Mouse (Mus musculus): ENCODE measurements around the gene Lrrc20. TPM values are rescaled to one million over a fixed set of nuclear protein-coding genes. Genes with fewer than 3 reads are reported as not detected.
"Not testable (repeated sequence)": the region's sequence is repeated elsewhere in the genome, so short reads cannot be mapped to it uniquely, and the experiment has no call there.

Lrrc20 gene
- polyA plus RNA-seq, 1 experiment from 2014 or later = 15.3 TPM

GRCm38 (mm10) chr10:61605381-61605780 is 129.8 kb downstream of the Lrrc20 start:
- H3K4me2 ChIP-seq; H3K27ac ChIP-seq; H3K4me3 ChIP-seq; H3K4me1 ChIP-seq (replicated peaks); ATAC-seq (ENCODE audit: low FRiP score); H3K9ac ChIP-seq; H3K9me3 ChIP-seq; H3K36me3 ChIP-seq: not testable (repeated sequence)
- WGBS = 68% methylated on average over 11 of the region's 11 CpGs
- peaks cover 15% of the 10 kb centered on the region; the same call in 1 of the 2 replicates for H3K27me3 ChIP-seq

DNA sequence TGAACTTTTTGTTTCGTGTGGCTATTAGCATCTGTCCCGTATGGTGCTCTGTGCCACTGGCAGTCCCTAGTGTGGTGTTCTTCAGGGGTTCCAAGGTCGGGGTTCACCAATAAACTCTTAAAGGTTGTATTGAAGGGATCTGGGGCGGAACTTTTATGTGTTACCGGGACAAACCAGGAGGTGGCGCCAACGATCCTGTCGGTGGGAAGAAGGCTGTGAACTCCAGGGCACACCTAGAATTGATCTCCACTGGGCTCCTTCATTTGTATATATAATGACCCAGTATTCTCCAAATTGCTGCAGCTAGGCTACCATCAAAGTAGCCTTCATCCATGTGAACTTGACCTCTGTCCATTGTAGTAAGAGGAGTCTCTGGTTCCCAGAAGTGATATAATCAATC is 130.2 kb downstream of the Lrrc20 start:
- no peak overlapping the region for H3K27ac ChIP-seq
- no peak for ATAC-seq (ENCODE audit: low FRiP score)
- no peaks in the 10 kb centered on the region for H3K9me3 ChIP-seq
- H3K36me3 ChIP-seq = no peaks in the 10 kb centered on the region
- H3K4me3 ChIP-seq = no peak overlapping the region
- H3K4me1 ChIP-seq (replicated peaks) = peaks cover 4% of the 10 kb centered on the region; the same call in 1 of the 2 replicates
- H3K9ac ChIP-seq = no peak overlapping the region
- 13% methylated on average over 8 of the region's 8 CpGs for WGBS
- no peak overlapping the region for H3K4me2 ChIP-seq
- H3K27me3 ChIP-seq = peaks cover 15% of the 10 kb centered on the region; the same call in 1 of the 2 replicates

DNA sequence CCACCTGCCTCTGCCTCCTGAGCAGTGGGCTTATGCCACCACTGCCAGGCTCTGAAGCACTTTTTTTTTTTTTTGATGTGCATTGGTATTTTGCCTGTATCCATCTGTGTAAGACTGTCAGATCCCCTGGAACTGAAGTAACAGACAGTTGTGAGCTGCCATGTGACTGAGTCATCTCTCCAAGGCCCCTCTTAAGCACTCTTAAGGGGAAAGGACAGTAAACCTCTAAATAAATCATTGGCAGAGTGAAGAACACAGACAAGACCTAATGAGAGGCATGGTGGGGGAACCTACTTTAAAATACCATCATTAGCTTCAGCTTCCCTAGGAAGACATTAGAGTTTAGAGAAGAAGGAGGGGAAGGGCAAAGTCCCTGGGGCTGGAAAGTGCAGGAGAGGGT is 132.6 kb downstream of the Lrrc20 start:
- ATAC-seq (ENCODE audit: low FRiP score) = no peak
- H3K4me2 ChIP-seq = no peak overlapping the region
- H3K4me3 ChIP-seq = no peak overlapping the region
- no peaks in the 10 kb centered on the region for H3K4me1 ChIP-seq (replicated peaks)
- no peaks in the 10 kb centered on the region for H3K36me3 ChIP-seq
- H3K9ac ChIP-seq = no peak overlapping the region
- peaks cover 15% of the 10 kb centered on the region; the same call in 1 of the 2 replicates for H3K27me3 ChIP-seq
- H3K27ac ChIP-seq = no peak overlapping the region
- no peaks in the 10 kb centered on the region for H3K9me3 ChIP-seq

GRCm38 (mm10) chr10:61610650-61611235 is 135.1 kb downstream of the Lrrc20 start:
- Histone ChIP-seq H3K36me3 (no peaks in the 10 kb centered on the region), H3K4me2 (no peak overlapping the region), H3K4me3 (no peak overlapping the region), H3K9ac (no peak overlapping the region), H3K9me3 (no peaks in the 10 kb centered on the region), H3K4me1 (replicated peaks) (no peaks in the 10 kb centered on the region), H3K27me3 (0 out of 2 replicates have a peak, but pooled peaks cover 3% of the 10 kb centered on the region), H3K27ac (no peak overlapping the region)
- ATAC-seq (ENCODE audit: low FRiP score) = no peak
- WGBS = 78% methylated on average over 8 of the region's 8 CpGs

- no peak for ATAC-seq (ENCODE audit: low FRiP score)
- Histone ChIP-seq H3K4me2 (no peak overlapping the region), H3K27me3 (no peaks in the 10 kb centered on the region), H3K9ac (no peak overlapping the region), H3K9me3 (no peaks in the 10 kb centered on the region), H3K27ac (no peak overlapping the region), H3K36me3 (no peaks in the 10 kb centered on the region), H3K4me3 (no peak overlapping the region), H3K4me1 (replicated peaks) (no peaks in the 10 kb centered on the region)
- 83% methylated on average over 7 of the region's 7 CpGs for WGBS
Observed at GRCm38 (mm10) chr10:61614311-61614710, 138.7 kb downstream of the Lrrc20 start.

GRCm38 (mm10) chr10:61618528-61618927 is 142.9 kb downstream of the Lrrc20 start:
- H3K27me3 ChIP-seq = peaks cover 4% of the 10 kb centered on the region; the same call in 1 of the 2 replicates

GRCm38 (mm10) chr10:61621681-61622080 is 146.1 kb downstream of the Lrrc20 start:
- Histone ChIP-seq H3K4me1 (replicated peaks) (peaks cover 19% of the 10 kb centered on the region), H3K4me2 (no peak overlapping the region), H3K36me3 (no peaks in the 10 kb centered on the region), H3K9ac (no peak overlapping the region), H3K27me3 (peaks cover 35% of the 10 kb centered on the region), H3K27ac (peak overlapping the region; percentile 12; the same call in 1 of the 2 replicates), H3K4me3 (no peak overlapping the region), H3K9me3 (no peaks in the 10 kb centered on the region)
- no peak for ATAC-seq (ENCODE audit: low FRiP score)
- WGBS = 53% methylated on average over 9 of the region's 9 CpGs

More at GRCm38 (mm10) chr10:61618528-61618927, 142.9 kb downstream of the Lrrc20 start:
- H3K36me3 ChIP-seq = no peaks in the 10 kb centered on the region
- H3K9ac ChIP-seq = no peak overlapping the region
- H3K27ac ChIP-seq = no peak overlapping the region
- no peak overlapping the region for H3K4me3 ChIP-seq
- no peak overlapping the region for H3K4me2 ChIP-seq
- H3K9me3 ChIP-seq = no peaks in the 10 kb centered on the region
- 0 out of 2 replicates have a peak, but pooled peaks cover 3% of the 10 kb centered on the region for H3K4me1 ChIP-seq (replicated peaks)
- 87% methylated on average over 2 of the region's 2 CpGs for WGBS
- ATAC-seq (ENCODE audit: low FRiP score) = no peak

- H3K27ac ChIP-seq; H3K36me3 ChIP-seq; H3K4me2 ChIP-seq; H3K9me3 ChIP-seq; H3K9ac ChIP-seq; ATAC-seq (ENCODE audit: low FRiP score); H3K4me3 ChIP-seq: not testable (repeated sequence)
- Histone ChIP-seq H3K27me3 (peaks cover 47% of the 10 kb centered on the region), H3K4me1 (replicated peaks) (peaks cover 19% of the 10 kb centered on the region)
- 72% methylated on average over 3 of the region's 3 CpGs for WGBS
Observed at GRCm38 (mm10) chr10:61623874-61624273, 148.3 kb downstream of the Lrrc20 start.

- Histone ChIP-seq H3K9ac (no peak overlapping the region), H3K27ac (no peak overlapping the region), H3K36me3 (no peaks in the 10 kb centered on the region), H3K9me3 (no peaks in the 10 kb centered on the region), H3K27me3 (peaks cover 49% of the 10 kb centered on the region), H3K4me1 (replicated peaks) (peaks cover 19% of the 10 kb centered on the region), H3K4me3 (peak overlapping the region; percentile 47), H3K4me2 (peak overlapping the region; percentile 89)
- ATAC-seq (ENCODE audit: low FRiP score) = no peak
- 28% methylated on average over 5 of the region's 5 CpGs for WGBS
Observed at GRCm38 (mm10) chr10:61624771-61625170, 149.2 kb downstream of the Lrrc20 start.

DNA sequence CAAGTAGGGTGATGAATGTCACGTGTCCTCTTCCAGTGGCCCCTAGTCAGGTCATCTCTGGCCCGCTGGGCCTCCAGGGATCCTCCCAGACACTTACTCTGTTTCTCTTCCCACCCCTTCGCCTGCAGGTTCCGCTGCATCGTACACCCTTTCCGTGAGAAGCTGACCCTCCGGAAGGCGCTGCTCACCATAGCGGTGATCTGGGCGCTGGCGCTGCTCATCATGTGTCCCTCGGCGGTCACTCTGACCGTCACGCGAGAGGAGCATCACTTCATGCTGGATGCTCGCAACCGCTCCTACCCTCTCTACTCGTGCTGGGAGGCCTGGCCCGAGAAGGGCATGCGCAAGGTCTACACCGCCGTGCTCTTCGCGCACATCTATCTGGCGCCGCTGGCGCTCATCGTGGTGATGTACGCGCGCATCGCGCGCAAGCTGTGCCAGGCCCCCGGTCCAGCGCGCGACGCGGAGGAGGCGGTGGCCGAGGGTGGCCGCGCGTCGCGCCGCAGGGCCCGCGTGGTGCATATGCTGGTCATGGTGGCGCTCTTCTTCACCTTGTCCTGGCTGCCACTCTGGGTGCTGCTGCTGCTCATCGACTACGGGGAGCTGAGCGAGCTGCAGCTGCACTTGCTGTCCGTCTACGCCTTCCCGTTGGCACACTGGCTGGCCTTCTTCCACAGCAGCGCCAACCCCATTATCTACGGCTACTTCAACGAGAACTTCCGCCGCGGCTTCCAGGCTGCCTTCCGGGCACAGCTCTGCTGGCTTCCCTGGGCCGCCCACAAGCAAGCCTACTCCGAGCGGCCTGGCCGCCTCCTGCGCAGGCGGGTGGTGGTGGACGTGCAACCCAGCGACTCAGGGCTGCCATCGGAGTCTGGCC is 150.0 kb downstream of the Lrrc20 start:
- no peak overlapping the region for H3K27ac ChIP-seq
- peaks cover 19% of the 10 kb centered on the region for H3K4me1 ChIP-seq (replicated peaks)
- 3% methylated on average over 74 of the region's 74 CpGs for WGBS
- peak overlapping the region; percentile 89 for H3K4me2 ChIP-seq
- ATAC-seq (ENCODE audit: low FRiP score) = peak; percentile 79
- no peaks in the 10 kb centered on the region for H3K36me3 ChIP-seq
- H3K27me3 ChIP-seq = peaks cover 49% of the 10 kb centered on the region
- no peaks in the 10 kb centered on the region for H3K9me3 ChIP-seq
- peak overlapping the region; percentile 70 for H3K9ac ChIP-seq
- peak overlapping the region; percentile 47 for H3K4me3 ChIP-seq

DNA sequence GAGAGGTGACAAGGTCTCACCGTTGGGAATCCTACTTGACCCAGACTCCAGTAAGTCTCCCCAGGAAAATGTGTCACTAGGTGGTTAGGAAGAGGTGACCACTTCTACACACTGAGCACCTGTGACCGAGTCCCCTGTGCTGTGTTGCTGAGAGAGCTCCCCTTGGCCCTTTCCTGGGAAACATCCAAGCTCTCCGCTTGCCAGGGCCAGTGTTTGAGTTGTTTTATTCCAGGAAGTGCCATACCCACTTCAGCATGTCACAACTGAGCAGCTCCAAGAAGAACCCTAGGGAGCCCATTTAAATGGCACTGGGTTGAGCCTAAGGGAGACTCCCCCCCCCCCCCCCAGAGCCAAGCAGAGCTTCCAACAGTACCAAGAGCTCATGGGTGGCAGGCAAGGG is 150.9 kb downstream of the Lrrc20 start:
- Histone ChIP-seq H3K36me3 (no peaks in the 10 kb centered on the region), H3K4me3 (no peak overlapping the region), H3K9ac (no peak overlapping the region), H3K4me2 (no peak overlapping the region), H3K27ac (no peak overlapping the region), H3K27me3 (peaks cover 49% of the 10 kb centered on the region), H3K9me3 (no peaks in the 10 kb centered on the region), H3K4me1 (replicated peaks) (peaks cover 18% of the 10 kb centered on the region)
- no peak for ATAC-seq (ENCODE audit: low FRiP score)
- WGBS = 80% methylated on average over 3 of the region's 3 CpGs

DNA sequence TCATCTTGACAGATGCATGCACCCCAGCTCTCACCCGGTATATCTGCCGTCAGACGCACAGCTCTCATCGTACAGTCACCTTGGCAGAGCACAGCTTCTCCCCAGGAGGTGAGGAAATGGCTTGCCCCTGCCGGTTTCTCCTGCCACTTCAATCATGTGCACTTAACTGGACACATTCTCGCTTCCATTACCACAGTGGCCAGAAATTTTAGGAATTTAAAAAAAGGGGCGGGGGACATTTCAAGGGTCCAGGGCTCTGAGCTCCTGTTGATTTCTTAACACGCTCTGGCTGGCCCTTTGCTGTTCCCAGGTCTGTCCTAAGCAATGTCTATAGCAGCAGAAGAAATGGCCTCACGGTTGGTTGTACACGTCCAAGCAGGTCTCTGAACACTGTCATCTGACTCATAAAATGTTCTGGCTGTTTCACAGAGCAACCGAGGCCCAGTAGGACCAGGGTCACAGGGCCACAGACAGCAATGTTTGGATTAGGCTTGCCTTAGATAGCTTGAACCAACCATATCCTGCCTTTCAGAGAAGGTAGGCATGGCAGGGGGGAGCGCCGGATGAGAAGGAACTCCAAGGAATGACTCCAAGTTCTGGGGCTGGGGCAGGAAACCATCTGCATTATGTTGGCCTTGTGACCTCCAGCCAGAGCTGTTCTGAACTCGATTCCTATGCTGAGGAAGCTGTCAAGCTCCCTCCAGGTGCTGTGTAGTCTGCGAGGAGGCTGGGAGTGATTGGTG is 151.8 kb downstream of the Lrrc20 start:
- H3K27me3 ChIP-seq = peaks cover 49% of the 10 kb centered on the region
- peaks cover 16% of the 10 kb centered on the region for H3K4me1 ChIP-seq (replicated peaks)
- no peak overlapping the region for H3K4me3 ChIP-seq
- H3K9me3 ChIP-seq = no peaks in the 10 kb centered on the region
- H3K36me3 ChIP-seq = no peaks in the 10 kb centered on the region
- no peak overlapping the region for H3K27ac ChIP-seq
- no peak for ATAC-seq (ENCODE audit: low FRiP score)
- H3K9ac ChIP-seq = no peak overlapping the region
- WGBS = 72% methylated on average over 15 of the region's 15 CpGs
- H3K4me2 ChIP-seq = no peak overlapping the region

Data from hindbrain, embryonic 13.5 days (tissue).